Mouse (Mus musculus): ENCODE measurements at regions not wholly inside any gene's neighbourhood (a gene's known extent, or its start where the extent isn't known, plus 50 kb on each side); places are given as distances from the start of the nearest gene placed in this dataset.
A peak's percentile ranks its signal among the peaks of the same experiment; 100 is the strongest.
"Not testable (repeated sequence)": the region's sequence is repeated elsewhere in the genome, so short reads cannot be mapped to it uniquely, and the experiment has no call there.

DNA sequence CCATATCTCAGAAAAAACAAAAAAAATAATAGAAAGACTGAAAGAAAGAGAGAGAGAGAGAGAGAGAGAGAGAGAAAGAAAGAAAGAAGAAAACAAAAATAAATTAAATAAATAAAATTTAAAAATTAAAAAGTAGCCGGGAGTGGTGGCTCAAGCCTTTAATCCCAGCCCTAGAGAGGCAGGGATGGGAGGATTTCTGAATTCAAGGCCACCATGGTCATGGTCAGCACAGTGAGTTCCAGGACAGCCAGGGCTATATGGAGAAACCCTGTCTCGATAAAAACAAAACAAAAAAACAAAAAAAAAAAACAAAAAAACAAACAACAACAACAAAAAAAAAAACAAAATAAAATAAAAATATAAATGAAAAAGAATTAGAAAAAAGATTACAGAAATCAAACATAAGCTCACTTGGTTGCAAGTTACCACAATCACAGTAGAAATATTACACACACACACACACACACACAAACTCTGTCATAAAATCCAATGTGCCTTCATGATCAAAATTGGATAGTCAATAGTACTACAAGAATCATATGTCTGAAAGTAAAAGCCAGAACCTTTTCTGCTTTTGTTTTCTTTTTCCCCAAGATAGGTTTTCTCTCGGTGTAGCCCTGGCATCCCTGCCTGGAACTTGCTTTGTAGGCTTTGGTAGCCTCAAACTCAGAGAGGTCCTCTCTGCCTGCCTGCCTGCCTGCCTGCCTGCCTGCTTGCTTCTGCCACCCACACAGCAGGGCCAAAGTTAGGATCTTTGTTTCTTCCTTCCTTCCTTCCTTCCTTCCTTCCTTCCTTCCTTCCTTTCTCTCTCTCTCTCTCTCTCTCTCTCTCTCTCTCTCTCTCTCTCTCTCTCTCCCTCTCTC lies 476.1 kb upstream of the Olfr161 start:
- peak; percentile 24 for DNase-seq

DNA sequence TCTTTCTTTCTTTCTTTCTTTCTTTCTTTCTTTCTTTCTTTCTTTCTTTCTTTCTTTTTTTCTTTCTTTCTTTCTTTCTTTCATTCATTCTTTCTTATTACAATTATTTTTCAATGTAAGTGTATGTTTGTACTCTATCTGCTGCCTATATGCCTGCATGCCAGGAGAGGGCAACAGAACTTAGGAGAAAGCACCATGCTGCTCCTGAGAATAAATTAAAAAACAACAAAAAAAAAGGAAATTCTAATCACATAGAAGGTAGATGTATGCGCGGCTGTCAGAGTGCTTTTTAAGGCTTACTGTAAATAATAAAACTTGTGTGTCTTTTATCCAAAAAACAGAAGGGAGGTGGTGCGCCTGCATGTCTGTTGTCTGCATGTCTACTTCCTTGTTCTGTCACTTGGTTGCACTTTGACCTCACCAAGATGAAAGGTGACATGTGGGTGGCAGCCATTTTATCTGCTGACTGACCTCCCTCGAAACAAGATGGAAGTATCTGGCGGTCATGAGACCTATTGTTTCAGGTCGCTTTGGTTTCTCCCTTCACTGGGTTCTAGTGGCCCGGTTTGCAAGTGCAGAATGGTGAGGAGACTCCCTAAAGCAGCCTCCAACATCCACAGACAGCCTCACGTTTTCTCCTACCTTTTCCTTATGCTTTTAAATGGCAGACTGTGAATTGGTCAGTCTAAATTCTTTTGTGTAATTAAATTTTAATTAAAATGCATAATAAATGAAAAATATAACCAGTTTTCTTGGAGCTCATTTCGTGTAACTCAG lies 475.3 kb upstream of the Olfr161 start:
- DNase-seq, result peak; percentile 8

DNA sequence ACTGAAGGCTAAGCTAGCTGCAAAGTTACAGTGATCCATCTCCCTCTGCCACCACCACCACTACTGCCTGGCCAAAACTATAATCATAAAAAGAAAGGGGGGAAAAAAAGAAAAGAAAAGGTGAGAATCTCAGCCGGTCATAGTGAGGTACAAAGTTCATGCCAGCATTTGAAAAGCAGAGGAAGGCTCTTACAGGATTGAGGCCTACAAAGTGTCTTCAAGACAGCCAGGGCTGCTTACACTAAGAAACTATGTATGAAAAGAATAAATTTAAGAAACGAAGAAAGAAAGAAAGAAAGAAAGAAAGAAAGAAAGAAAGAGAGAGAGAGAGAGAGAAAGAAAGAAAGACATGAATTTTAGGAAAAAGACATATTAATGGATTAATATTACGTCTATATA lies 474.7 kb upstream of the Olfr161 start:
- peak; percentile 51 for DNase-seq

DNA sequence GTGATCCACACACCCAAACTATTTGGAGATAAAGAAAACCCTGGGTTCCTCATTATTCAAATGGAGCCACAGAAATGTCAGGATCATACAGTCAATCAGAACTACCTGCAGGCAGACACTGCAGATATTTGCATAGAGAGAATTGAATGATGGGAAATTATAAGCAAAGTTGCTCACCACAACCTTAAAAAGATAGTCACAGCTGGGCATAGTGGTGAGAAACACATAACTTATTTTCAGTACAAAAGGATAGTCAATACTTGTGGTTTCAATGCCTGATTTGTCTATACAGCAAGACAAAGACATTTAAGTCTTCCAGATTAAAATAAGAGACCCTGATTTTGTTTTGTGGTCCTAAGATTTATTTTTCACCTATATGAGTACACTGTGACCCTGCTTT lies 469.6 kb upstream of the Olfr161 start:
- DNase-seq, result not testable (repeated sequence)

DNA sequence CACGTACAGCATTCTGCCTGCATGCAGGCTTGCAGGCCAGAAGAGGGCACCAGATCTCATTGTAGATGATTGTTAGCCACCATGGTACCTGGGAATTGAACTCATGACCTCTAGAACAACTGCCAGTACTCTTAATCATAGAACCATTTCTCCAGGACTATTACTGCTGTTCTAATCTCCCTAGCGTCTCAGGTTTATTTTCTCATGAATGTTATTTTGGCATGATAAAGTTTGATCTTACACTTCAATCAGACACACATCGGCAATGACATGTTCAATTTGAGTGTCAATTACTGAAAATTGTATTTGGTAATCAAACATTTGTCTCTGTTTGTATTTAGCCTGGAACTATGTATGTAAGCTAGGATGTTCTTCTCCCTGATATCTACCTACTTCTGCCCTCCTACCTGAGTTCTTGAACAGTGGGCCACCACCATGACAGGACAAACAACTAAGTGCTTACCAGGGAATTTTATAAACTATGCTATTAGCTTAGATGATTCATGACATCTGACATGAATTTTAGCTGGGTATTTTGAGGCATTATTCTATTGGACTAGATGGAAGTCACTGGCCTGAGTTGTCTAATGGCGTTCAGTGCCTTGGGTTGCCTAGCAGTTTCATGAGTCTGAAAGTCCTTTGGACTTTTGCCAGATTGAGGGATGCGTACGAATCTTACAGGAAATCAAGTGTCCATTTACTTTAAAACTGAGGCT lies 468.5 kb upstream of the Olfr161 start:
- not testable (repeated sequence) for DNase-seq

DNA sequence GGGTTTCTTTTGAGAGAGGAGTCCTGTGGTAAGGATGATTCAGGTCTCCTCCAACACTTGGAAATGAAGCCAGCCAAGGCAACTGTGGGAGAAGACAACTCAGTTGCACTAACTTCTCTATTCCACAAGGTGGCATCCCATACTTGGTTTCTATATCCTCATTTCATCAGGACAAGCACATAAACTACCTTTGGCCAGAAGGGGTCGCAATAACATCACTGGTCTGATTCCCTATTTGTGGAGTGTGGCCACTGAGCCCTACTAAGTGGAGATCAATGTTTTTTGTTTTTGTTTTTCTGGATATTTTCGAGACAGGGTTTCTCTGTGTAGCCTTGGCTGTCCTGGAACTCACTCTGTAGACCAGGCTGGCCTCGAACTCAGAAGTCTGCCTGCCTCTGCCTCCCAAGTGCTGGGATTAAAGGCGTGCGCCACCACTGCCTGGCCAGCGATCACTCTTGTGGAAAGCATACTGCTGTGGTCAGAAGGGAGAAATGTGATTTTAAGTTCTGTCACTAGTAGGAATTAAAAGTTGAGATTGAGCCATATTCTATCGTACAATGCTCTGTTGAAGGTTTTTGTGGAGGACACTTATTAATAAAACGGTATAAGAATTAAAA lies 467.9 kb upstream of the Olfr161 start:
- DNase-seq, result peak; percentile 46

DNA sequence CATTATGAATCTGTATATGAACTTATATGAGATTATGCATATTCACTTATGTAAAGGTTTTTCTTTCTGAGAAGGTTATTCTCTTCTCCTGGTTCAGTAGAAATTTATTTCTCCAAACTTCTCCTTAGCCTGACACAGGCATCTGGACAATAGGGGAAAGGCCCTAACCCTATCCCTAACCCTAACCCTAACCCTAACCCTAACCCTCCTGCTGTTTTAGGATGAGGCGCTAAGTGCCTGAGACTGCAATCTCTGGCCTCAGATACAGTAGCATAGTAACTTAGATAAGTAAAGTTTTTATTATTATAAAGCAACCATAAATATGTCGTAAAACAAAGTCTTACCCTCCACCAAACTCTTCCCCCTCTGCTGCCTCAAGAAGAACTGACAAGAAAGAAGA lies 463.5 kb upstream of the Olfr161 start:
- not testable (repeated sequence) for DNase-seq

All from layer of hippocampus, adult 9-11 months (tissue).